ENCODE assay signal across 18 mouse cellular contexts in genomic region chr12:112599198-112599597, GRCm38 (mm10). TPM values are rescaled to one million over a fixed set of nuclear protein-coding genes. Genes with fewer than 3 reads are reported as not detected.
A peak's percentile ranks its signal among the peaks of the same experiment; 100 is the strongest.
DNase-seq lines count a peak whose midpoint lies in the region; ATAC-seq and TF ChIP-seq lines count a peak whose summit lies in the region.
"Had no signal": no experiment of that assay in that cellular context is flagged by ENCODE, and none has a peak within 500 bp of the region (broad histone marks: within the 10 kb centered on the region; RNA-seq: fewer than 3 reads in every experiment).

No protein-coding gene starts in this region.

- H3K27me3 ChIP-seq in heart, postnatal 0 days (ENCODE audit: control insufficient read depth, insufficient read depth, low read length): no peaks in the 10 kb centered on the region
- H3K27me3 ChIP-seq in myocyte (ENCODE audit: control insufficient read depth, insufficient read depth, insufficient read length): no peaks in the 10 kb centered on the region

- peaks cover 53% of the 10 kb centered on the region for H3K79me2 ChIP-seq in myocyte (ENCODE audit: control insufficient read depth, insufficient read depth)

- TF ChIP-seq EP300 in heart, postnatal 0 days (IDR thresholded peaks at IDR 0.05; ENCODE audit: low read depth): no peak

- no peak overlapping the region for H3K27ac ChIP-seq in heart, postnatal 0 days (ENCODE audit: low read depth)
- H3K27ac ChIP-seq: kidney, postnatal 0 days had no signal

- no peak for TF ChIP-seq POLR2A in myocyte (IDR thresholded peaks at IDR 0.05; ENCODE audit: insufficient read length, low read depth)

- peaks cover 26% of the 10 kb centered on the region for H3K4me1 ChIP-seq in heart, postnatal 0 days (ENCODE audit: control insufficient read depth, insufficient read depth)

- H3K9ac ChIP-seq in heart, postnatal 0 days (replicated peaks; ENCODE audit: low read depth, low read length): no peak overlapping the region

- peak; percentile 4 for DNase-seq in heart, postnatal 0 days (ENCODE audit: low spot score)
- DNase-seq in heart, postnatal 36 days: no peak
- DNase-seq in MEL-GATA-1-ER (ENCODE audit: extremely low read depth, low read depth) (peak; percentile 100), liver (peak; percentile 72)
- no peak for DNase-seq in kidney, adult 11 months
- no peak for DNase-seq in adrenal gland, postnatal 4 days (ENCODE audit: low spot score in 2 of 2)
- no peak for DNase-seq in urinary bladder, postnatal 10 days (ENCODE audit: low spot score)
- DNase-seq: cerebellum, adult 18-20 months; gastrocnemius, postnatal 14 days; heart, postnatal 10 days; lung, postnatal 4 days; right cerebral cortex, postnatal 25 days; thymus, adult 18-20 months had no signal

- H3K4me2 ChIP-seq in heart, postnatal 0 days (ENCODE audit: low read depth, low read length): no peak overlapping the region
- peak overlapping the region; percentile 18 for H3K4me2 ChIP-seq in myocyte (ENCODE audit: low read depth)

- 0 out of 2 replicates have a peak, but pooled peaks cover 21% of the 10 kb centered on the region for H3K36me3 ChIP-seq in heart, postnatal 0 days (replicated peaks; ENCODE audit: control insufficient read depth, insufficient read depth, low read length)
- H3K36me3 ChIP-seq in myocyte (ENCODE audit: control insufficient read depth, insufficient read depth): peaks cover 3% of the 10 kb centered on the region

- 33% methylated on average over 4 of the region's 4 CpGs for WGBS in heart, postnatal 0 days

- H3K9me3 ChIP-seq in heart, postnatal 0 days (replicated peaks; ENCODE audit: control insufficient read depth, low read length): no peaks in the 10 kb centered on the region

- H3K4me3 ChIP-seq in heart, postnatal 0 days (ENCODE audit: low read depth, low read length): no peak overlapping the region
- H3K4me3 ChIP-seq in myocyte: no peak overlapping the region
- H3K4me3 ChIP-seq: erythroblast, embryonic 14.5 days had no signal

- no peak for ATAC-seq in heart, postnatal 0 days (ENCODE audit: insufficient read depth, low read depth)
- ATAC-seq: forebrain, embryonic 16.5 days; inflammation-experienced regulatory T-cells, adult 6 months had no signal

- H3ac ChIP-seq in myocyte (ENCODE audit: control insufficient read depth, insufficient read length): no peak overlapping the region

- intact Hi-C loops in heart, postnatal 36 days (cut with DNase I): no loop called here

- no peak for TF ChIP-seq CTCF in heart, postnatal 0 days (IDR thresholded peaks at IDR 0.05; ENCODE audit: low read depth)

TF ChIP-seq in myocyte, 11 proteins besides CTCF, POLR2A, EP300 and RAD21:
- TF ChIP-seq POLR2AphosphoS2 (IDR thresholded peaks at IDR 0.05; ENCODE audit: insufficient read length, low read depth): peak; percentile 4
- TF ChIP-seq MYOD1 (IDR thresholded peaks at IDR 0.05; ENCODE audit: control insufficient read depth in 1 of 3, insufficient read length in 2 of 3, low read depth in 2 of 3): no peak
- TF ChIP-seq USF1 (IDR thresholded peaks at IDR 0.05; ENCODE audit: low read depth): no peak
- no peak for TF ChIP-seq E2F4 (IDR thresholded peaks at IDR 0.05; ENCODE audit: insufficient read depth)

RNA-seq across cellular contexts. Expression of gene Inf2, which starts 10.6 kb away (rescaled TPM):
- total RNA-seq in heart, postnatal 0 days (2014; rRNA removed; ENCODE audit: low replicate concordance): 15.1 and 17.1 TPM in 2 replicates
- 1.8 and 2.7 TPM in 2 replicates for polyA plus RNA-seq in heart, postnatal 0 days (2015; fragmentation: Nextera tagmentation; extraction: Ambion mirVana)
- 10 to 100 TPM; 16.6 to 23.9 TPM for total RNA-seq in heart, postnatal 36 days (2021)
- polyA plus RNA-seq in myocyte (2012; fragmentation: generic; extraction: Trizol): 70.1 TPM
- 10 to 100 TPM; 26.5 to 27.3 TPM for total RNA-seq in adrenal gland, postnatal 4 days (2021)

RNA-seq across cellular contexts. Expression of gene Adssl1, which starts 20.6 kb away (rescaled TPM):
- 86.8 and 106 TPM in 2 replicates for total RNA-seq in heart, postnatal 0 days (2014; rRNA removed; ENCODE audit: low replicate concordance)
- 159 and 176 TPM in 2 replicates for polyA plus RNA-seq in heart, postnatal 0 days (2015; fragmentation: Nextera tagmentation; extraction: Ambion mirVana)
- 100 to 1,000 TPM; 162 to 165 TPM for total RNA-seq in heart, postnatal 36 days (2021)
- polyA plus RNA-seq in myocyte (2012; fragmentation: generic; extraction: Trizol): 202 TPM
- total RNA-seq in adrenal gland, postnatal 4 days (2021): 10 to 100 TPM; 17.1 to 19.5 TPM

RNA-seq across cellular contexts. Expression of gene Siva1, which starts 45.3 kb away (rescaled TPM):
- total RNA-seq in heart, postnatal 0 days (2014; rRNA removed; ENCODE audit: low replicate concordance): 92.0 and 107 TPM in 2 replicates
- 62.2 and 71.1 TPM in 2 replicates for polyA plus RNA-seq in heart, postnatal 0 days (2015; fragmentation: Nextera tagmentation; extraction: Ambion mirVana)
- 10 to 100 TPM; 29.4 to 31.0 TPM for total RNA-seq in heart, postnatal 36 days (2021)
- polyA plus RNA-seq in myocyte (2012; fragmentation: generic; extraction: Trizol): 85.6 TPM
- 10 to 100 TPM; 69.9 to 72.6 TPM for total RNA-seq in adrenal gland, postnatal 4 days (2021)

Comparison
In these comparisons a context has a peak if more than half of its experiments do, and no peak if none do; other contexts are left out.
1. DNase-seq: peak in heart, postnatal 0 days (single experiment), MEL-GATA-1-ER (single experiment) and liver (single experiment); none in heart, postnatal 36 days (0 of 2), kidney, adult 11 months (single experiment), adrenal gland, postnatal 4 days (0 of 2) and urinary bladder, postnatal 10 days (single experiment).